Mouse (Mus musculus) skeletal muscle tissue, postnatal 0 days (tissue): ENCODE results near the gene Ip6k2. TPM values are rescaled to one million over a fixed set of nuclear protein-coding genes. Genes with fewer than 3 reads are reported as not detected.

Source experiments
- microRNA-seq, 2 experiments: library from miRNA; unstranded; fragments of <30 nt; microRNA quantifications; one replicate each; pipeline ENCODE4; 2016
- polyA plus RNA-seq: library from polyadenylated mRNA; unstranded; fragments of >200 nt; fragmentation: Nextera tagmentation; extraction: Ambion mirVana; gene quantifications from 2 replicates; pipeline ENCODE4 v1.2.1, GENCODE M21; 2015

Gene Ip6k2
- polyA plus RNA-seq = 21.7 and 26.9 TPM in 2 replicates

GRCm38 (mm10) chr9:108783548-108784463 is at the start of gene Ip6k2:
Gene Ip6k2 (plus strand): TSS chr9:108783796.

GRCm38 (mm10) chr9:108808163-108808665 is 24.6 kb downstream of the Ip6k2 start, which contains the start of gene Nckipsd:
Gene Nckipsd (plus strand): TSS chr9:108808368.

DNA sequence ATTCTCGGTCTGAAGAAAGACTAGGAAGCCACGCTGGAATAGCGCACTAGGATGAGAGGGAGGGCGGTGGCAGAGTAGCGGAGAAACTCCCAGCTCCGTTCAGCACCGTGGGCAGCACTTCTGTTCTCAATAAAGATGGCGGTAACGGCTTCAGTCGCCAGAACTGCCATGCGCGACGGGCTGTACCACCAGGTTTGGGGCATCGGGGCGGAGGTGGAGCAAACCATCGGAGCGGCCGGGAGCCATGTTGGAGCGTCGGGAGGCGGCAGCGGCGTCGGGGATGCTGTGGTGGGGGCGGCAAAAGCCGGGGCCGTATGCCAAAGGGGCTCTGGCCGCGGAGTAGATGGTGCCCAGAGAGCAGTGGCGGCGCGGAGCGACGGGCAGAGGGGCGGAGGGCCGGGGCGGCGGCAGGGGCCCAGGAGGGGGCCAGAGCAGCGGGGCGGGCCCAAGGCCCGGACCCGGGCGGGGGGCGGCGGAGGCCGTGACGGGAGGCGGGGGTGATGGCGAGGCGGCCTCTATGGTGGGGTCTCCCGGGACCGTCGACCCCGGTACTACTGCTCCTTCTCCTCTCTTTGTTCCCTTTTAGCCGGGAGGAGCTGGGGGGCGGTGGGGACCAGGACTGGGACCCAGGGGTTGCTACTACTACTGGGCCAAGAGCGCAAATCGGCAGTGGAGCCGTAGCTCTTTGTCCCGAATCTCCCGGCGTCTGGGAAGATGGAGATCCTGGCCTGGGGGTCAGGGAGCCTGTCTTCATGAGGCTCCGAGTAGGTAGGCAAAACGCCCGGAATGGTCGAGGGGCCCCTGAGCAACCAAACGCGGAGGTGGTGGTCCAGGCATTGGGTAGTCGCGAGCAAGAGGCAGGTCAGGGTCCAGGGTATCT is 42.5 kb downstream of the Ip6k2 start, which contains the start of gene Celsr3:
Celsr3 (plus strand) TSS at position 501 of the 880 bp plus-strand sequence.

DNA sequence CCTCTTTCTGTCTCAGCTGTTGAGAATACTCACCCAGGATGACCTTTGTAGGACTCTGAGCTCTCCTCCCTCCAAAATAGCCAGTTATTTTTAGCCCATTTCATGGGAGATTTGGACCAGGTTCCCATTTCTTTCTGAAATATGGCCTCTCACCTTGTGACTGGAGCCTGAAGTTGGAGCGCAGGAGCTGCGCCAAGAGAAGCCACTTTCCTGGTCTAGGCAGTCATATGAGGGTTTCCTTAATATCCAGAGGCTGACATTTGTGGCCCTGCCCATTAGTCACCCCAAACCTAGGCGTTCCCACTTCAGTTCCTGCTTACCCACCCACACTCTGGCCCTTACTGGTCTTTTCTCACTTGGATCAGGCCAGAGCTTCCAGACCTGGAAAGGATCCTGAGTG is 69.4 kb downstream of the Ip6k2 start, which contains the start of gene Slc26a6:
Slc26a6 (plus strand) TSS at position 308 of the 400 bp plus-strand sequence.

Small RNA genes lying within 50 kb of the gene (microRNA-seq; reads per million reads assigned to microRNA genes)
- 0 reads per million in 2 experiments for gene Gm23156

Other genes starting within 250 kb of the Ip6k2 start
- 56.6 and 61.8 TPM in 2 replicates for gene Impdh2, start 223.5 kb upstream of the Ip6k2 start, polyA plus RNA-seq
- 55.6 and 60.5 TPM in 2 replicates for gene Ndufaf3, start 216.4 kb upstream of the Ip6k2 start, polyA plus RNA-seq
- 23.8 and 31.6 TPM in 2 replicates for gene Dalrd3, start 213.9 kb upstream of the Ip6k2 start, polyA plus RNA-seq
- 15.5 and 17.7 TPM in 2 replicates for gene Wdr6, start 205.1 kb upstream of the Ip6k2 start, polyA plus RNA-seq
- gene P4htm, start 186.1 kb upstream of the Ip6k2 start, polyA plus RNA-seq = 4.7 and 5.4 TPM in 2 replicates
- gene Arih2, start 134.4 kb upstream of the Ip6k2 start, polyA plus RNA-seq = 38.6 and 43.2 TPM in 2 replicates
- gene Slc25a20, start 121.7 kb upstream of the Ip6k2 start, polyA plus RNA-seq = 126 and 132 TPM in 2 replicates
- 36.5 and 42.6 TPM in 2 replicates for gene Prkar2a, start 94.5 kb upstream of the Ip6k2 start, polyA plus RNA-seq
- 6.4 and 6.5 TPM in 2 replicates for gene Nckipsd, start 24.6 kb downstream of the Ip6k2 start, polyA plus RNA-seq
- 0.06 TPM in 2 replicates for gene Celsr3, start 42.5 kb downstream of the Ip6k2 start, polyA plus RNA-seq
- 5.1 and 5.2 TPM in 2 replicates for gene Slc26a6, start 69.5 kb downstream of the Ip6k2 start, polyA plus RNA-seq
- not detected in 2 replicates for gene Tmem89, start 130.8 kb downstream of the Ip6k2 start, polyA plus RNA-seq
- gene Uqcrc1, start 152.8 kb downstream of the Ip6k2 start, polyA plus RNA-seq = 871 and 963 TPM in 2 replicates
- gene Col7a1, start 169.8 kb downstream of the Ip6k2 start, polyA plus RNA-seq = 3.6 and 4.5 TPM in 2 replicates
- gene Ucn2, start 202.2 kb downstream of the Ip6k2 start, polyA plus RNA-seq = 0.13 TPM in 1 of 2 replicates, not detected in the other
- 7.3 and 8.6 TPM in 2 replicates for gene Pfkfb4, start 208.0 kb downstream of the Ip6k2 start, polyA plus RNA-seq